Mouse (Mus musculus): Measurements from ENCODE around the gene Fbf1. TPM values are rescaled to one million over a fixed set of nuclear protein-coding genes. Genes with fewer than 3 reads are reported as not detected.
A peak's percentile ranks its signal among the peaks of the same experiment; 100 is the strongest.

Fbf1 gene
- polyA plus RNA-seq, 1 experiment from 2014 or later: 45.4 TPM

DNA sequence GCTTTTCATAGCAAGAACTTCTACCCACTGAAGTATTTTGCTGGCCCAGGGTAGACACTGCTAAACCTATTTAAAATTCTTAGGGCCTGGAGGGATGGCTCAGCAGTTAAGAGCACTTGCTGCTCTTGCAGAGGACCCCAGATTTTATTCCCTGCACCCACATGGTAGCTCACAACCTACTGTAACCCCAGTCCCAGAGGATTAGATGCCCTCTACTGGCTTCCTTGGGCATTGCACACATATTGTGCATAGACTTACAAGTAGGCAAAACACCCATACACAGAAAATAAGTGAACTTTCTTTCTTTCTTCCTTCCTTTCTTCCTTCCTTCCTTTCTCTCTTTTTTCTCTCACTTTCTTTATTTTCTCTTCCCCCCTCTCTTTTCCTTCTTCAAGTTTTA is 50.1 kb downstream of the Fbf1 start:
- Histone ChIP-seq H3K9me3 (ENCODE audit: control insufficient read depth, low read length) (no peaks in the 10 kb centered on the region), H3K27me3 (ENCODE audit: control insufficient read depth, insufficient read depth, low read length) (no peaks in the 10 kb centered on the region), H3K4me1 (replicated peaks; ENCODE audit: control insufficient read depth, insufficient read depth, low read length) (no peaks in the 10 kb centered on the region), H3K4me2 (replicated peaks) (no peak overlapping the region), H3K36me3 (replicated peaks; ENCODE audit: control insufficient read depth, insufficient read depth) (no peaks in the 10 kb centered on the region), H3K4me3 (replicated peaks; ENCODE audit: low read length) (no peak overlapping the region), H3K27ac (no peak overlapping the region), H3K9ac (no peak overlapping the region)
- DNase-seq (ENCODE audit: low spot score) (no peak), ATAC-seq (ENCODE audit: low FRiP score) (no peak)

DNA sequence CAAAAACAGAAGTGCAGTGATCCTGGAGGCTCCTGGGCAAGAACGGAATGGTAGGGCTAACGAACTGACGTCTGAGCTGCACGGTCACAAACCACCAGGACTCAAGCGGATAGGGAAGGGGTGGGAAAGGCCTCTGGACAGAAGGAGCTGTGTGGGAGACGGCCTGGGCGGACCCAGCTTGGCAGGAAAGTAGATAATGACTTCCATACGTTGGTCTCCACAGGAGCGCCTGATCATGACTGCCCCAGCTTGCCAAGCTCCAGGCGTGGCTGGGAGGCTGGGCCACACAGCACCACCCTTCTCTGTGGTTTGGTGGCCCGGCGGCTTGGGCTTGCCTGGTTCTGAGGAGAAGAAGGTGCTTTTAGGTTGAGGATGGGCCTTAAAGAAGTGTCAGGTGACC is 50.7 kb downstream of the Fbf1 start:
- Histone ChIP-seq H3K4me1 (replicated peaks; ENCODE audit: control insufficient read depth, insufficient read depth, low read length) (no peaks in the 10 kb centered on the region), H3K9me3 (ENCODE audit: control insufficient read depth, low read length) (no peaks in the 10 kb centered on the region), H3K9ac (no peak overlapping the region), H3K36me3 (replicated peaks; ENCODE audit: control insufficient read depth, insufficient read depth) (no peaks in the 10 kb centered on the region), H3K4me3 (replicated peaks; ENCODE audit: low read length) (no peak overlapping the region), H3K27ac (no peak overlapping the region), H3K4me2 (replicated peaks) (no peak overlapping the region), H3K27me3 (ENCODE audit: control insufficient read depth, insufficient read depth, low read length) (0 out of 2 replicates have a peak, but pooled peaks cover 1% of the 10 kb centered on the region)
- WGBS: 78% methylated on average over 12 of the region's 12 CpGs
- ATAC-seq (ENCODE audit: low FRiP score): no peak
- DNase-seq (ENCODE audit: low spot score): no peak

DNA sequence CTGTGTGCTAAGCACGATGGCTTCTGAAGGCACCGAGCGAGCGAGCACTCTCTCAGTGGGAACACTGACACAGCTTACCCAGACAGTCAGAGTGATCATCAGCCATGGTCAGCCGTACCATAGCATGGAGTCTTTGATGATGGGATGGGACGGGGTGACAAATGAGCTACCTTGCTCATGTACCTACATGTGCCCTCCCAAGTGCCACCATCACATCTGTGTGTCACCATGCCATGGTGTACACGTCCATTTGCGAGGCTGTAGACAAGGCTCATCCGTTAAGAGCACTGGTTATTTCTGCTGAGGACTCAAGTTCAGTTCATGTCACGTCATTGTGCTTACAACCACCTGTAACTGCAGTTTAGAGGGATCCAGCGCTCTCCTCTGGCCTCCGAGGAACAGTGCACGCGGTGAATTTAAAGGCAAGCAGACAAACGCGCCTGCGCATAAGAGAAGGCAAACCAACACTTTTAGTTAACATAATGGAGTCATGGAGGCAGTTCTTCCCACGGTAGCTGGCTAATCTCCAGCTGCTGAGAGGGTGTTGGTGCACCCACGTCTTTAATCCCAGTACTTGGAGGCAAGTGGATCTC is 56.3 kb downstream of the Fbf1 start:
- DNase-seq (ENCODE audit: low spot score): no peak
- WGBS: 83% methylated on average over 19 of the region's 19 CpGs

DNA sequence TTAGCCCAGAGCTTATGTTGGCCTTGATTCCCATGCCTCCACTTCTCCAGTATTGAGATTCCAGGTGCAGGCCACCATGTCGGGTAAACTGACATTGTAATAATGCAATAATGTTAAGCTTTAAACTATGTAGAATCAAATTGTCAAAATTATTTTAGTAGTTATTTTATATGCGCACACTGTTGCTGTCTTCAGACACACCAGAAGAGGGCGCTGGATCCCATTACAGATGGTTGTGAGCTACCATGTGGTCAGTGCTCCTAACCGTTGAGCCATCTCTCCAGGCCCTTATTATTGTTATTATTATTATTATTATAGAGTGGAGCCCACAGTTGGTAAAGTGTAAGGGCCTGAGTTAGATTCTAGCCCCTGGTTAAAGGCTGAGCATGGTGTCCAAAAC is 56.9 kb downstream of the Fbf1 start:
- no peak for DNase-seq (ENCODE audit: low spot score)
- Histone ChIP-seq H3K9me3 (ENCODE audit: control insufficient read depth, low read length) (no peaks in the 10 kb centered on the region), H3K4me1 (replicated peaks; ENCODE audit: control insufficient read depth, insufficient read depth, low read length) (peaks cover 24% of the 10 kb centered on the region; the same call in 1 of the 2 replicates), H3K4me2 (replicated peaks) (no peak overlapping the region), H3K27me3 (ENCODE audit: control insufficient read depth, insufficient read depth, low read length) (peaks cover 62% of the 10 kb centered on the region), H3K4me3 (replicated peaks; ENCODE audit: low read length) (no peak overlapping the region), H3K9ac (no peak overlapping the region), H3K27ac (no peak overlapping the region), H3K36me3 (replicated peaks; ENCODE audit: control insufficient read depth, insufficient read depth) (no peaks in the 10 kb centered on the region)
- no peak for ATAC-seq (ENCODE audit: low FRiP score)
- 79% methylated on average over 4 of the region's 4 CpGs for WGBS

More for the DNA sequence above, 56.3 kb downstream of the Fbf1 start:
- ATAC-seq (ENCODE audit: low FRiP score): no peak
- no peak overlapping the region for H3K4me2 ChIP-seq (replicated peaks)
- no peak overlapping the region for H3K27ac ChIP-seq
- peaks cover 55% of the 10 kb centered on the region for H3K27me3 ChIP-seq (ENCODE audit: control insufficient read depth, insufficient read depth, low read length)
- H3K4me1 ChIP-seq (replicated peaks; ENCODE audit: control insufficient read depth, insufficient read depth, low read length): peaks cover 21% of the 10 kb centered on the region; the same call in 1 of the 2 replicates
- H3K9me3 ChIP-seq (ENCODE audit: control insufficient read depth, low read length): no peaks in the 10 kb centered on the region
- H3K4me3 ChIP-seq (replicated peaks; ENCODE audit: low read length): no peak overlapping the region
- no peak overlapping the region for H3K9ac ChIP-seq
- H3K36me3 ChIP-seq (replicated peaks; ENCODE audit: control insufficient read depth, insufficient read depth): no peaks in the 10 kb centered on the region

GRCm38 (mm10) chr11:116110540-116110939 is 57.4 kb downstream of the Fbf1 start:
- H3K4me1 ChIP-seq (replicated peaks; ENCODE audit: control insufficient read depth, insufficient read depth, low read length): peaks cover 27% of the 10 kb centered on the region; the same call in 1 of the 2 replicates
- H3K9me3 ChIP-seq (ENCODE audit: control insufficient read depth, low read length): no peaks in the 10 kb centered on the region
- no peak for ATAC-seq (ENCODE audit: low FRiP score)
- no peak for DNase-seq (ENCODE audit: low spot score)
- no peak overlapping the region for H3K27ac ChIP-seq
- peaks cover 67% of the 10 kb centered on the region for H3K27me3 ChIP-seq (ENCODE audit: control insufficient read depth, insufficient read depth, low read length)
- peak overlapping the region; percentile 34; the same call in 1 of the 2 replicates for H3K4me3 ChIP-seq (replicated peaks; ENCODE audit: low read length)
- H3K4me2 ChIP-seq (replicated peaks): peak overlapping the region; percentile 52
- 0 out of 2 replicates have a peak overlapping the region, but pooled peaks have one; percentile 49 for H3K9ac ChIP-seq
- WGBS: 35% methylated on average over 10 of the region's 10 CpGs
- no peaks in the 10 kb centered on the region for H3K36me3 ChIP-seq (replicated peaks; ENCODE audit: control insufficient read depth, insufficient read depth)

DNA sequence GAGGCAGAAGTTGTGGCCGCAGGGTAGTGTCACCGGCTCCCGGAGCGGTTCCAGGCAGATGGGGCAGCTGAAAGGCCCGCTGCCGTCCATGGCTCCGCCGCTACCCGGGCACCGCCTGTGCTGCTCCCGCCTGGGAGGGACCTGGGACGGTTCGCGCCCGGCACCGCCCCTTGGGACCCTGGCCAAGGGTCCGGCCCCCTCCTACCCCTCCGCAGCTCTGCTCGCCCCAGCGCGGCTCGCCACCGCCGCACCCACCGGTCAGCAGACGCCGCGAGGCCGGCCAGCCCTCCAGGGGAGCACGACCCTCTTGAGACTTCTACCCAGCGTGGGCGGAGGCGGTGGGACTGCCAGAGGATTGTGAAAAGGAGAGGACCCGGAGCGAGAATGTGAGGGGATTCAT is 57.8 kb downstream of the Fbf1 start:
- peak overlapping the region; percentile 34 for H3K4me3 ChIP-seq (replicated peaks; ENCODE audit: low read length)
- H3K36me3 ChIP-seq (replicated peaks; ENCODE audit: control insufficient read depth, insufficient read depth): no peaks in the 10 kb centered on the region
- no peak for DNase-seq (ENCODE audit: low spot score)
- peak overlapping the region; percentile 49 for H3K9ac ChIP-seq
- H3K4me2 ChIP-seq (replicated peaks): peak overlapping the region; percentile 52
- no peak overlapping the region for H3K27ac ChIP-seq
- H3K9me3 ChIP-seq (ENCODE audit: control insufficient read depth, low read length): no peaks in the 10 kb centered on the region
- peaks cover 69% of the 10 kb centered on the region for H3K27me3 ChIP-seq (ENCODE audit: control insufficient read depth, insufficient read depth, low read length)
- WGBS: 1% methylated on average over 35 of the region's 35 CpGs
- H3K4me1 ChIP-seq (replicated peaks; ENCODE audit: control insufficient read depth, insufficient read depth, low read length): peaks cover 27% of the 10 kb centered on the region; the same call in 1 of the 2 replicates
- no peak for ATAC-seq (ENCODE audit: low FRiP score)

GRCm38 (mm10) chr11:116109441-116110081 is 58.4 kb downstream of the Fbf1 start:
- peaks cover 69% of the 10 kb centered on the region for H3K27me3 ChIP-seq (ENCODE audit: control insufficient read depth, insufficient read depth, low read length)
- WGBS: 3% methylated on average over 59 of the region's 70 CpGs
- peak overlapping the region; percentile 52 for H3K4me2 ChIP-seq (replicated peaks)

GRCm38 (mm10) chr11:116108464-116109137 is 59.4 kb downstream of the Fbf1 start:
- Histone ChIP-seq H3K36me3 (replicated peaks; ENCODE audit: control insufficient read depth, insufficient read depth) (no peaks in the 10 kb centered on the region), H3K27ac (no peak overlapping the region), H3K9ac (no peak overlapping the region), H3K4me3 (replicated peaks; ENCODE audit: low read length) (peak overlapping the region; percentile 34), H3K9me3 (ENCODE audit: control insufficient read depth, low read length) (no peaks in the 10 kb centered on the region), H3K27me3 (ENCODE audit: control insufficient read depth, insufficient read depth, low read length) (peaks cover 69% of the 10 kb centered on the region), H3K4me2 (replicated peaks) (peak overlapping the region; percentile 52), H3K4me1 (replicated peaks; ENCODE audit: control insufficient read depth, insufficient read depth, low read length) (peaks cover 38% of the 10 kb centered on the region)
- DNase-seq (ENCODE audit: low spot score) (peak; percentile 27), ATAC-seq (ENCODE audit: low FRiP score) (no peak)
- WGBS: 4% methylated on average over 23 of the region's 23 CpGs

More at GRCm38 (mm10) chr11:116109441-116110081, 58.4 kb downstream of the Fbf1 start:
- Histone ChIP-seq H3K27ac (no peak overlapping the region), H3K4me1 (replicated peaks; ENCODE audit: control insufficient read depth, insufficient read depth, low read length) (peaks cover 28% of the 10 kb centered on the region; the same call in 1 of the 2 replicates), H3K36me3 (replicated peaks; ENCODE audit: control insufficient read depth, insufficient read depth) (no peaks in the 10 kb centered on the region), H3K9ac (peak overlapping the region; percentile 49), H3K9me3 (ENCODE audit: control insufficient read depth, low read length) (no peaks in the 10 kb centered on the region), H3K4me3 (replicated peaks; ENCODE audit: low read length) (peak overlapping the region; percentile 34)
- no peak for ATAC-seq (ENCODE audit: low FRiP score)
- no peak for DNase-seq (ENCODE audit: low spot score)

GRCm38 (mm10) chr11:116107777-116108285 is 60.1 kb downstream of the Fbf1 start:
- no peak for ATAC-seq (ENCODE audit: low FRiP score)
- peaks cover 39% of the 10 kb centered on the region for H3K4me1 ChIP-seq (replicated peaks; ENCODE audit: control insufficient read depth, insufficient read depth, low read length)
- 11% methylated on average over 19 of the region's 19 CpGs for WGBS

More at GRCm38 (mm10) chr11:116107777-116108285, 60.1 kb downstream of the Fbf1 start:
- Histone ChIP-seq H3K27ac (no peak overlapping the region), H3K36me3 (replicated peaks; ENCODE audit: control insufficient read depth, insufficient read depth) (no peaks in the 10 kb centered on the region), H3K4me2 (replicated peaks) (no peak overlapping the region; the same call in 1 of the 2 replicates), H3K27me3 (ENCODE audit: control insufficient read depth, insufficient read depth, low read length) (peaks cover 69% of the 10 kb centered on the region), H3K4me3 (replicated peaks; ENCODE audit: low read length) (peak overlapping the region; percentile 34; the same call in 1 of the 2 replicates), H3K9me3 (ENCODE audit: control insufficient read depth, low read length) (no peaks in the 10 kb centered on the region), H3K9ac (no peak overlapping the region)
- DNase-seq (ENCODE audit: low spot score): no peak

Data from hindbrain, embryonic 14.5 days (tissue).